Mouse (Mus musculus) frontal cortex, postnatal 36 days (tissue): ENCODE measurements around the gene Tas2r138.
A peak's percentile ranks its signal among the peaks of the same experiment; 100 is the strongest.
"Not testable (repeated sequence)": the region's sequence is repeated elsewhere in the genome, so short reads cannot be mapped to it uniquely, and the experiment has no call there.

Experiments
- DNase-seq, 2 experiments: peaks; one replicate each; pipeline ENCODE4 v3.0.0; 2022; ENCODE audit warnings: low spot score in 2 of 2

Gene Tas2r138

DNA sequence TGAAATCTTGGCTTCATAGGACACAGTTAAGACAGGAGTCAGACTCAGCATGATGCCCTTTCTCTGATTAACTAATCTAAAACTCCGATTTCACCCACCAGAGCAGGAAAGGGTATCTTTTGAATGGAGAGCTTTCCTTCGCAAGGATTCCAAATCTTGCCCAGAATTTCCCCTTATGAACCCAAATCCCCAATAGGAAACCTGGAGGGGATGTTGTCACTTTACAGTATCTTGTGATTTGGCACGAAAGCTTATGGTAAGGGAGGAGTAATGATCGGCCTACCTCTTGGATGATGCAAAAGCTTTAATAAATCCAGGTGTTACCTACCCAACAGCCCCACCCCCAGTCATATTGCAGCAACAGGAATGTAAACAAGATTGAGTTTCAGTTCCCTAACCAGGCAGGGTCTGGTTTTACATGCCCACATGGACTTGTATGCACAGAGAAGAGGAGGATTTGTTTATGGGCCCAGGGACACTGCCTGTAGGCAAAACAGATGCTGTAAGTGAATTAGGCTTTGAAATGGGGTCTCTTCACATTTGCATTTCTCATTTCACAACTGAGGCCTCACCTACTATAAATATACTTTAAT, at the start of gene Tas2r138:
Gene Tas2r138, minus strand, starts transcription at position 51 of the 593 bp plus-strand sequence.
- DNase-seq = no peak

- no peak for DNase-seq
Measured at GRCm38 (mm10) chr6:40660930-40661329, 47.8 kb upstream of the Tas2r138 start.

- no peak for DNase-seq
Measured at GRCm38 (mm10) chr6:40650953-40651352, 37.8 kb upstream of the Tas2r138 start.

- no peak for DNase-seq
Measured at GRCm38 (mm10) chr6:40645701-40646100, 32.6 kb upstream of the Tas2r138 start.

DNA sequence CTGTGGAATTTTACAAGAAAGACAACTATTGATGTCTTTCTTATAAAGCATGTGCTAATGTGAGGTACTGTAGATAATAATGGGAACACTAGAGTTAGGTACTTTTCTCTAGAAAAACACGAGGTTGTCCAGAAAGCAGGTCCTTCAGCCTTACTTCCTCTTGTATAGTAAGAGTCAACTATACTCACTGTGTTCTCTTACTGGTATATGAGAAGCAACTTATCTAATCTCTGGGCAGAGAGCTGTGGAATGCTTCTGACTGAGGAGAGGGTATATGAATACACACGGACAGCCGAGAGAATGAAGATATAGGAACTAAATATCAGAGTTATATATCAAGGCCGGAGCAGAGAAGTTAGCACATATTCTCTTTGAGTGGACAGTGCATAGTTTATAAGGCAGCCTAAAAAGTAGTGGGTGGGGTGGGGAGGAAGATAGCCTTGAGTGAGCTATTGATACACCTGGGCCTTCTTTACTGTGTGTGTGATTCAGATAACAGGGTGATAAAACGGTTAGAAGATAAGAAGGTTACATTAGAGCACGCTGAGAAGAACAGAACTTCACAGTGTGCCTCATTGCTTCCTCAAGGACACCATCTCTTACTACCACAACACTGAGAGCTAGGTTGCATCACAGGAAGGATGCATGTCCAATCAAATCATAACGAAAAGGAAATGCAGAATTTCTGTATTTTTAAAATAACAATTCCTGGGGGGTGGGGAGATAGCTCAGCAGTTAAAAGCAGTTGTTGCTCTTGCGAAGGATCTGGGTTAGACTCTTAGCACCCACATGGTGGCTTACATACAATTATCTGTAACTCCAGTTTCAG, 27.8 kb upstream of the Tas2r138 start:
- DNase-seq = no peak

- DNase-seq = no peak
Measured at GRCm38 (mm10) chr6:40637755-40638154, 24.6 kb upstream of the Tas2r138 start.

GRCm38 (mm10) chr6:40635559-40635958, 22.4 kb upstream of the Tas2r138 start:
- DNase-seq = no peak

DNA sequence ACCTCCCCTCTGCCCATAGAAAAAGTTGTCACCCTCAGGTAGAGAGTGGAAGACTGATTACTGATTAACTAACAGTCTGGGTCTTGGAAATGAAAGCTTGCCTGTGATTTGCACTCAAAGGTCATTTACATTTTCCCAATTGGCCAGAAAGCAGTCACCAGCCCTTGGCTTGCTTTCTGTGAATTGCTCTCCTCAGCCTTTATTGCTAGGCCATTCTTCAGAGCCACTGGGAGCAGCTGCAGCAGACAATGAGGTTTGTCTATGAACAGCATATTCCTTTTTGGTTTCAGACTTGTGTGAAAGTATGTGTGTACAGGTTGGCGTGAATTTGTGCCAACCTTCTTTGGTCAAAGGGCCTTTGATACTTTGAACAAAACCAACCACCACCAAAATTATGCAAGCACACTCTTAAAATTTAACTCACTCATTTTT, 21.5 kb upstream of the Tas2r138 start:
- no peak for DNase-seq

DNA sequence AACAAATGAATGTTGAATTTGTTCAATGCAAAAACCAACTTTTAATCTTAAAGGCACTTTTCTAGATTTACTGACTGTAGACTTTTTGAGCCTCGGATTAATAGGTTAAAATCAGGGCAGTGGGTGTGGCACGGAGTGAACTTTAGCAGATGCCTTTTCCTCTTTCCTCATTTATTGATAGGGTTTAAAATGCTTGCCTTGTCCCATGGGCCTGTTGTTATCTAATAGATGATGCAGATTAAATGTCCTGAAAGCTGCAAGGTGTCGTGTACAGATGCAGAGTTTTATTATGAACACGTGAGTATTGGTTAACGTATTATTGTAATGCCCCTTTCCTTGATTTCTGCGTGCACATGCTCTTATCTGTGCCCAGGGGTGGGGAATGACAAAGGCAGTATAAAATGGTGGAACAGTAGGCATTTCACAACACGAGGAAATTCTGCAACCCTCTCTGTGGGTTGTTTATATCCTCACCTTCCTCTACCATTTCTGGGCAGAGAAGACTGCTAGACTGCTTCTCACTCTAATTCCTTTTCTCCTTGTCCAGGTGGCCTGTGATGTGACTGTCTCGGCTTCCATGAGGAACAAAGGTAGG, 15.4 kb upstream of the Tas2r138 start, which contains the start of gene Mgam:
Gene Mgam, plus strand, starts transcription at position 426 of the 595 bp plus-strand sequence.
- DNase-seq = no peak

DNA sequence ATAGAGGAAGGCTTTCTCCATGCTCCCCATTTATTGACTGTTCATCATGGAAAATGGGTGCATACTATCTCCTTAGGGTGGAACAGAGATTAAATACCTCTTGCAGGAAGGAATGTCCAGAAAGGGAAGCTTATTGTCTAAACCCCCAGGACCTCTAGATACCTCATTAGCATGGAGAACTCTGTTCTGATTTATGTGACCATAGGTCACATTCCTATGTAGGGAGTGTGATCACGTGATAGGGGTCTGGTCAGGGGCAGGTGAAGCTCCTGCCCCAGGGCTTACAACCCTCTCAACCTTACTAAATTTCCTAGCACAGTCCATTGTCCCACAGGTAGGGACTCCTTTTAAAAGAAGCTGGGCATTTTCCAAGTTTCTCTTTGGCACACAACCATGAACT, 13.0 kb upstream of the Tas2r138 start:
- DNase-seq = no peak

- DNase-seq = peak; percentile 68 to 70
Measured at GRCm38 (mm10) chr6:40617965-40618364, 4.9 kb upstream of the Tas2r138 start.

GRCm38 (mm10) chr6:40610244-40610643, 2.9 kb downstream of the Tas2r138 start:
- peak; percentile 23 to 29 for DNase-seq

GRCm38 (mm10) chr6:40607431-40607830, 5.7 kb downstream of the Tas2r138 start:
- DNase-seq = peak; percentile 79 to 91

GRCm38 (mm10) chr6:40598546-40598945, 14.6 kb downstream of the Tas2r138 start:
- not testable (repeated sequence) for DNase-seq

DNA sequence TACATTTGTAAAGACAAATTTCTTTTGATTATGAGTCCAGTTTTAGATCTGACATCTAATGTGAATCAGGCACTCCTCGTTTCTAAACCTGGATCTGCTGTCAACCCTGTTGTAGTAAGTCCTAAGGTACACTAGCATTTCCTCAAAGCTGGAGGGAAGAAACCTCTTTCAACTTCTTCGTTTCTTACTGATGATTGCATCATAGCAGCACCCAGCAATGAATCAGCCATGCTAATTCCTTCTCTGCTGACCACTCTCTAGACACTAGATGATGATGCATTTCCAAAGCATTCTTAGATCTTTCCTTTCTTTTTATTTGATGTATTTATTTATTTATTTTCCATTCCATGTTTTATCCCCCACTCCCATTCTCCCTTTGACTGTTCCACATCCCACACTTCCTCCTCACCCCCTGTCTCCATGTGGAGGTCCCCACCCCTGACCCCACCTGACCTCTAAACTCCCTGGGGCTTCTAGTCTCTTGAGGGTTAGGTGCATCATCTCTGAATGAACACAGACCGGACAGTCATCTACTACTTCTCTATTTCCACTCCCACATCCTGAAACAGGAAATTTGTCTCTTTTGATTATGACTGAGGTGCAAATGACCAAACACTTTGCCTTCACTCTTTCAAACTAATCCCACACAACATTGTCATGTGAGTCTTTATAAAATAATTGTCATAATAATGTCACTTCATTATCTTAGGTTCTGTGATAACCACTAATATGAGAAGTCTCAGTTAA, 18.1 kb downstream of the Tas2r138 start:
- no peak for DNase-seq

GRCm38 (mm10) chr6:40588346-40588745, 24.8 kb downstream of the Tas2r138 start:
- DNase-seq = no peak

- DNase-seq = no peak
Measured at GRCm38 (mm10) chr6:40585645-40586044, 27.5 kb downstream of the Tas2r138 start, which contains the start of gene Clec5a. Clec5a (minus strand) TSS chr6:40585821.

DNA sequence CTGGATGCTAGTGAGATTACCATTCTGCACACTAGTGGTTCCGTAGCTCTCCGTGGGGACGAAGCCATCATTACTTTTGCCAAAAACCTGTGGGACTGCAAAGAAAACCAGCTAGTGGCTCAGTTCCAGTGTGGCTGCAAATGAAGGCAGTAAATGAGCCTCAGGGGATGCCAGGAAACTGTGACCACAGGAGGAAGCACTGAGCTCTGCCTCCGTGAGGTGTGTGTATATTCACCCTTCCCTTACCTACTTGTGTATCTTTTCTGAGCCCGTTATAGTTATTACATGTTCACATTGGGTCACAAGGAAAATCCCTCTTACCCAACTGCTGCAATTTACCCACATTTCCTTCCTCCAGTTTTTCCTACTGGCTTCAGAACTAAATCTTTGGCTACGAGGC, 28.8 kb downstream of the Tas2r138 start:
- no peak for DNase-seq

- DNase-seq = no peak
Measured at GRCm38 (mm10) chr6:40576305-40576704, 36.8 kb downstream of the Tas2r138 start.

DNA sequence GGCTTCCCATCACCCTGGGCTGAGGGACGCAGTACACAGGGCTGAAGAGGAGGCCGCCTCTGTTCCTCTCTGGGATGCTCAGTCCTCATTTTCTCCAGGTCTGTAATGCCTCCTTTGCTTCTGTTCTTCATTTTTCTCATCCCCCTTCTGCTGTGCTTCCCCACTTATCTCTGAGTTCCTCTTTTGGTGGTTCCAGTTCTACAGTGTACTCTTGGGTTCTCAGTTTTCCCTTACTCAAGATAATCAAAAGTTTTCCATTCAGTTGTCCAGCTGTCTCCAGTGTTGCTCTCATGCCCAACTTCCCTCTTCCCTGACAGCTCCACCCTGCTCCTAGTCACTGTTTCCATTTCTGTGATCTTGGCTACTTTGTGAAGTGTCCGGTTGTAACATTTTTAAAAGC, 39.5 kb downstream of the Tas2r138 start:
- no peak for DNase-seq

DNA sequence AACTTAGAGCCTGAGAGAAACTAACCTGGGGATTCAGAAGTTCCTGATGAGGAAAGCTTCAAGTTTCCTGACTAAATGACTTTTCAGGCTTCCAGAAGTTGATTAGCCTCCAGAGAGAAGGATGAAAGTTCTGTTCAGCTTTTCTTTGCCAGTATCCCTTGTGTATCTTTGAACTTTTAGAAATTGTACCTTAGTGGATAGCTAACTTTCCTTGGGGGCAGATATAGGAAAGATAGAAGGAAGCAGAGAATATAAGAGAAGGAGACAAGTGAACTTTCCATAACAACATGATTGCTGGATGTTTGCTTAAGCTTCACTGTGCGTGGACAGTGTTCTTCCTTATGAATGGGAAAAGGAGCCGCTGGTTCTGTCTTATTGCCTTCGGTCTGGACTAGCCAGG, 43.9 kb downstream of the Tas2r138 start, which contains the start of gene Olfr460:
Gene Olfr460, plus strand, starts transcription at position 301 of the 400 bp plus-strand sequence.
- no peak for DNase-seq
